Mouse (Mus musculus): ENCODE results near the gene Map3k5.
"Not testable (repeated sequence)": the region's sequence is repeated elsewhere in the genome, so short reads cannot be mapped to it uniquely, and the experiment has no call there.

The Map3k5 gene

DNA sequence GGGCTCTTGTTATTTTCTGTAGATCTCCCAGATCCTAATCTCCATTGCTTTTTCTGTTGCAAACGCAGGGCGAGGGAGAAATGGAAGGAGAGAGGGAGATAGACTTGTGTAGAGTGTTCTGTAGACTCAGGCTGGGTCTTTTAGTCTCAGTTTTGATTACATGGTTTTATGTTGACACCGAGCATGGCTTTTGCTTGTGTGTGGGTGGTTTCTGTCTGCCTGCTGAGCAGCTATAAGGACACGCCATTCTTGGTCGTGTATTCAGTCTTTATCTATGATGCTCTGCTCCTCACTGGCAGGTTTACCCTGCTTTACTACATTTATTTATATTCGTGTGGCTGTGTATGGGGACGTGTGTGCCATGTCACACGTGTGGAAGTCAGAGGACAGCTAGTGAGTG lies 34.2 kb downstream of the Map3k5 start:
- DNase-seq = no peak

DNA sequence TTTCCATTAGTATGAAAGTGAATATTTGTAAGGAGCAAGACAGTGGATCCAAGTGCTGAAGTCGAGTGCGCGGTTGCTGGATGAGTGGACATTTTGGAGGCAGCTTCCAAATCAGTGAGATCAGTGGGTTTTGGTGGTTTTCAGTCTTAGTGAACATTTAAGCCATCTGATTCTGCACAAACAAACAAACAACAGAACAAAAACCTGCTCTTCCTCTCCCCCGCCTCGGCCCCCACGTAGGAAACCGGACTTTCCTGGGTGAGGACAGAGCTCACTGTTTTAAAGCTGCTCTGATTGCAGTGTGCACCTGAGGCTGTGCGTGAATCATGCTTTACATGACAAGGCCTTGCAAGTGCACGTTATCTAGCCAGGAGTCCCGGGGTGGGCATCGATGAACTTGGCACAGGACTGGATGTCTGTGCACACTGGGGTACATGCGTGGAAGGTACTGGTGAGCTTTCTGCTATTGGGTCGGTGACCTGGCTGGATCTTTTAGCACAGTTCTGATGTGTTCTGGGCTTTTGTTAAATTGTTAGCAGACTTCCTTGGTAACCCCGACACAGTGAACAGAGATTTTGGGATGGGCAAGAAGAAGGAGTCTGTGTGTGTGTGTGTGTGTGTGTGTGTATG lies 35.7 kb downstream of the Map3k5 start:
- no peak for DNase-seq

- not testable (repeated sequence) for DNase-seq
Measured at GRCm38 (mm10) chr10:19971491-19971890, 37.2 kb downstream of the Map3k5 start.

DNA sequence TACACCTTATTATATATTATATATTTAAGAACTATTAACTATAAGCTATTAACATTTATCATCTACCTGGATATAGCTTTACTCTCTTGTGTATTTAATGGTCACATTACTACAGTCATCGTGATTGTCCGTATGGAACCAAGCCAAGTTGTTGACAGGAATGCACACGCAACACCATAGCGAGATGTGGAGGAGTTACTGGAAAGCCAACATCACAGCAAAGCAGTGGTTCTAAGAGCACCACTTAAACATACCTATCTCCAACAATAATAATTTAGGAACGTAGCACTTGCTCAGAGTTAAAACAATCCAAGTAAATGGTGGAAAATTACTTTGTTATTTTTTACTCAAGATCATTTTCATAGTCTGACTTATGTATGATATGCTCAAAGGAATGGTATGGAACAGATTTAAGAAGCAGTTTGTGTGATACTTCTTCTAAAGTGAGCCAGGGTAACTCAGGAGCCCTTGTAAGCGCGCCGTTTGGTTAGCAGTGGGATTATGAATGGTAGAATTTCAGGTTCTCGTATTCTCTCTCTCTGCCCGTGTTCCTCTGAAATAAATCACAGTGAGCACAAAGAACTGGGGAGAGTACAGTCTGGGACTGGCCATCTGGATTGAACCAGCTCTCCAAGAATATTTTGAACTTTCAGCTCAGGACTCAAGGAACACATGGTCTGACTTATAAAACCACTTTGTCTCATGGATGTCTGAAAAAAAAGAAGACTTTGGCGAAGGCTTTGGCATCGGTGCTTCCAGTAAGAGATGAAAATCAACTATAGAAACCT lies 39.2 kb downstream of the Map3k5 start:
- no peak for DNase-seq

- peak; percentile 12 to 20 for DNase-seq
Measured at GRCm38 (mm10) chr10:19977557-19977956, 43.3 kb downstream of the Map3k5 start.

- DNase-seq = no peak
Measured at GRCm38 (mm10) chr10:19978662-19979199, 44.5 kb downstream of the Map3k5 start.

- DNase-seq = no peak
Measured at GRCm38 (mm10) chr10:19987736-19988135, 53.5 kb downstream of the Map3k5 start.

- DNase-seq = no peak
Measured at GRCm38 (mm10) chr10:19989986-19990385, 55.7 kb downstream of the Map3k5 start.

DNA sequence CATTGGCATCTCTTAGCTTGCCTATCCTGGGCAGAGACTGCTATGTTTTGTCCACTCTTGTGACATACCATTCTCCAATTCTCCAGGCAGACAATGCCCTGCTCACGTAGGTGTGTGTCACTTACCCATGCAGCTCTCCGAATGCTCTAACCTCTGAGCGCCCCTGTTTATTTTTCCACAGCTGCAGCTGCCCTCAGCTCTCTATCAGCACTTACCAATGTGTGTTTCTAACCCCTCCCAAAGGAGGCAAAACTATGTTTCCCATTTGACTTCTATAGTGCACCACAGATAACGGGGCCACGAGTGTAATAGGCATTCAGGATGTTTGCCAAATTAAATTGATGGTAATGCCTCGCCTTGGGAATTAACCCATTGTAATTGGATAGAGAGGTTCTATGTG lies 56.4 kb downstream of the Map3k5 start:
- DNase-seq = no peak

DNA sequence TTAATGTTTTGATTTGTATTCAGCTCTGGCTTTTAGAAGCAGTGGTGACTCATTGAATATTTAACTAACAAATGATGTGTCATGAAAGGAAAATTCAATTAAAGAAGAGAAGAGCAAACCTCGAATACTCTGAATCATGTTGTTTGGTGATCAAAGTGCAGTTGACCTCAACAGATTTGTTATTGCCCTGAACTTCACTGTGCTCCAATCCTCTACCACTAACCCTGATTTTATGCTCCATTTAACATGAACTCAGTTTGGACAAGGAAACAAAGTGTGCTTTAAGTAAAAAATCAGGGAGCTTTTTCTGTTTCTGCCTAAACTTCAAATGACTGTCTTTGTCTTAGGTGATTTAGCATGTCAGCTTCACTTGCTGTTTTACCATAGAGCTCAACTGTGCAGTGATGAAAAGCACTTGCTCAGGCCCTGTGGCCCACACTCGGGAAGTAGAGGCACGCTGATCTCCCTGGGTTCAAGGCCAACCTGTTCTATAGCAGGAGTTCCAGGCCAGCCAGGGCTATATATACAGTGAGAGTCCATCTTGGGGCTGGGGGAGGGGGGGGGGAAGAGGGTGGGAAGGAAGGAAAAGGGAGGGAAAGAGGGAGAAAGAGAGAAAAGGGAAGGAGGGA lies 57.1 kb downstream of the Map3k5 start:
- DNase-seq = peak in 1 of 2 experiments; percentile 12

DNA sequence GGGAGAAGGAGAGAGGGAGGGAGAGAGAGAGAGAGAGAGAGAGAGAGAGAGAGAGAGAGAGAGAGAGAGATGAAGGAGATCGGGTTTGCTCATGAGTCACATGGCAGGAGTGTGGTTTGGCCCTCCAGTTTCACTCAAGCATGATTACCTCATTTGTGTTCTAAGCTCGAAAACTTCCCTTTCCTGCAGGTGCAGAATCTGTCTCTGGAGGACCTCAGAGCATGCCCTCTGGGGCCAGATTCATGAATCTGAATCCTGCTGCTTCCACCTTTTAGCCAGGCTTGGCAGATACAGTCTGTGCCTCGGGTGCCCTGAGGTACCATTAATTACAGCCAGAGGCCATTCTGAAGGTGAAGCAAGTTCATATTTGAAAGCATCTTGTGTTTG lies 57.6 kb downstream of the Map3k5 start:
- DNase-seq = peak; percentile 38 to 51

DNA sequence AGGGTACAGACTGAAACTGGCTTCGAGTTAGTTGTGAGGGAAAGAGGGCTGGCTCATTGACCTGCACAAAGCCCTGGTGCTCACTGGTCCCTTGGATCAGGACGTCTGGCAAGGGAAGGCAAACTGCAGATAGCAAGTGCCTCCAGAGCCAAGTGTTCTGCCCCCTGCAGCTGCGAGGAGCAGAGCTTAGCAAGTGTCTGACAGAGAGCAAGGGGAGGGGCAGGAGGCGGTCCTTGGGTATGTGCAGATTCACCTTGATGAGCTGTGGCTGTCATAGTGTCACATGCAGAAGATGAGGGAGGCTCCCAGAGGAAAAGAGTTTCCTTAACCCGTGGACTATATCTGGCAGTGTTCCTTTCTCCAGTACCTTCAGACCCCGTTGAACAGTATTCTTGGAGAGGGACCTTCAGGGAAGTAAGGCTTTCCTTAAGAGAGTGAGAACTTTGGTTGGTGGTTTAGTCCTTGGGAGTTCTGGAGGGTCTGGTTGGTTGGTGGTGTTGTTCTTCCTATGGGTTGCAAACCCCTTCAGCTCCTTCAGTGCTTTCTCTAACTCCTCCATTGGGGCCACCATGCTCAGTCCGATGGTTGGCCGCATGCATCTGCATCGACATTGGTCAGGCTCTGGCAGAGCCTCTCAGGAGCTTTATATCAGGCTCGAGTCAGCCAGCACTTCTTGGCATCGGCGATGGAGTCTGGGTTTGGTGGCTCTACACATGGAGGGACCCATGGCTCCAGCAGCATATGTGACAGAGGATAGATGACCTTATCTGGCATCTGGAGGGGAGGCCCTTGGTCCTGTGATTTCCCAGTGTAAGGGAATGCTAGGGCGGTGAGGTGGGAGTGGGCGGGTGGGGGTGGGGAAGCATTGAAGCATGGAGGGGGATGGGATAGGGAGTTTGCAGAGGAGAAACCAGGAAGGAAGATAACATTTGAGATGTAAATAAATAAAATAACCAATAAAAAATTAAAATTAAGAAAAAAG lies 60.5 kb downstream of the Map3k5 start:
- DNase-seq = peak; percentile 55 to 75

DNA sequence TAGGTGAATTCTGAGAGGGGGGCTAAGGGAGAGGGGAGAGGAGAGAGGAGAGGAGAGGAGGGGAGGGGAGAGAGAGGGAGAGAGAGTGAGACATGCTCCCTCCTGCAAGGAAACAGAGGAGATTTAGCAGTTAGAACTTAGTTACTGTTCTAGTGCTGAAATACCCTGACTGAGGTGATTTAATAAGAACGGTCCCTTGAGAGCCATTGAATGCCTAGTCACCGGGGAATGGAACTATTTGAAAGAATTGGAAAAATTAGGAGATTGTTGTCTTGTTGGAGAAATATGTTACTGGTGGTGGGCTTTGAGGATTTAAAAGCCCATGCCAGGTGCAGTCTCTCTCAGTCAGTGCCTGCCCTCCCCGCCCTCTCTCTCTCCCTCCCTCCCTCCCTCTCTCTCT lies 61.9 kb downstream of the Map3k5 start:
- DNase-seq = no peak

- DNase-seq = no peak
Measured at GRCm38 (mm10) chr10:19999703-20000407, 65.6 kb downstream of the Map3k5 start.

DNA sequence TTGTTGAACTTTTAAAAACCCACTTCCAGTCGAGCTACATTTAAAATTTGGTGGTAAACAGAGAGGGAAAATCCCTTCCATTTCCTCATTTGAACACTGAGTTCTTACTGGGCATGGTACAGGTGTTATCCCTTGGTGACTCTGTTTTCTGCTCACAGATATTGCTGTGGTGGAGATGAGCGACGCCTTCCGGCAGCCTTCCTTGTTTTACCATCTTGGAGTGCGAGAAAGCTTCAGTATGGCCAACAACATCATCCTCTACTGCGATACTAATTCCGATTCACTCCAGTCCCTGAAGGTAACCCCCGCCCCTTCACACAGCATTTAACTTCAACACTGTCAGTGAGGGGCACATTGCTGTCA lies 66.1 kb downstream of the Map3k5 start:
- no peak for DNase-seq

- no peak for DNase-seq
Measured at GRCm38 (mm10) chr10:20001990-20002389, 67.7 kb downstream of the Map3k5 start.

DNA sequence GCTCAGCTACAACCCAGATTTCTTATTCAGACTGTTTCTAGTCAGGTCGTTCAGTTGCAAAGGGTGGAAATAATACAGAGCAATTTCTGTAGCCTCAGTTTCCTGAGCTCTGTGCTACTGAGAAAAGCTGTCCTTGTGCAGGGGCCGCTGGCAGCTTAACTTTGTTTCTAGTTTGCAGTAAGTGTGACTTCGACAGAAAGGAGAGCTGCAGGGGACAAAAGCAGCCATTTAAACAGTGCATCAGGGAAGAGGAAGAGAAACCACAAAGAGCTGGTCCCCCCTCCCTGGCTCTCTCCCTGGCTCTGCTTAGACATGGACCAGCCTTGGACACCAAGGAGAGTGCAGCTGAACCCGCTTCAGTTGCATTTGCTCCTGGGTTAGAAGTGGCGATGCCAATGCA lies 68.7 kb downstream of the Map3k5 start:
- DNase-seq = no peak

GRCm38 (mm10) chr10:20004786-20005185 lies 70.5 kb downstream of the Map3k5 start:
- no peak for DNase-seq

DNA sequence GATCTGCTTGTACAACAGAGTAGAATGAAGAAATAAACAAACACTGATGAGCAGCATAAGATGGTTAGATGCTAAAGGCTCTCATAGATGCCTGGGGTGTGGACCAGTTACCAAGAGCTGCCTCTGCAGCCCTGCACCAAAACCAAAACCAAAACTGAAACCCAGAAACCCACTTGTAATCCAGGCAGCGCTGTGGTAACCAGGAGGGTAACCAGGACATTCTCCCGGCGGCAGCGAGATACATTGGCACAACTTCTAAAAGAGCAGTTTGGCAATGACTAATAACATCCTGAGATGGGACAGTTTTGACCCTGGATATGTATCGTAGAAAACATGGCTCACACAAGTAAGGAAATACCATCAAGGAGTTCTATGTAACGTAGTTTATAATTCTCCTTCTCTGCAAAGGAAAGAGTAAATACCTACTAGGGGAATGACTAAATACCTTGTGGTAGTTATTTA lies 71.2 kb downstream of the Map3k5 start:
- no peak for DNase-seq

DNA sequence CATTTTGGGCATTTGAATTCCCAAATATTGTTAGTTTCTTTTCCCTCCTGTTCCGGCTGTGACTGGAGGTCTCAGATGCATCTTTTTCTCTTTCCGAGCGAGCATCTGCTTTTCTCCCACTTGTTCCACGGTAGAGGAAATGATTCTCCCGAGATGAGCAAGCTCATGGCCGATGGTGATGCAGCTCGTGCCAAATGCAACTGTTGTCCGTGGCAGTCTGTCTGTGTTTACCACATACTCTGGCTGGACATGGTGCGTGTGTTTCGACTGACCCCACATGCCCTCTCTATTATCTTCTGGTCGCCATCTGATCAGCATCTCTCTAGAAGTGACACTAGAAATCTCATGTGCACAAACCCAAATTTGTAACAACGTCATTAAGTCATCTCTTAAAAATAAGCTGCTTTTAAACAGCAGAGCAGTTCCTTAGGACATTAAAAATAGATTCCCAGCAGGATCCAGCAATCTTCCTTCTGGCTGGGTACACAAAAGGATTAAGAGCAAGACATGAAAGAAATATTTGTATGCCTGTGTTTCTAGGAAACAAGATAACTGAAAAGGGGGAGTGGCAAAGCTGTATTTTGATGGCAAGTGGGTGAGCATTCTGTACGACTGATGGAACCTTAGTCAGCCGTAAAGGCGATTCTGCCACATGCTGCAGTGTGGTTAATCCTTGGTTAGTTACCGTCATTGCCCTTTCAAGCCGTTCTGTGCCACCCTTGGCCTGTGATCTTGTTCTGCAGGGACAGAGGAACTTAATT lies 72.2 kb downstream of the Map3k5 start:
- DNase-seq = no peak

GRCm38 (mm10) chr10:20009310-20009709 lies 75.0 kb downstream of the Map3k5 start:
- DNase-seq = no peak

Measured in thymus, postnatal 36 days (tissue).